Mouse (Mus musculus) ovary, adult 10 weeks (tissue): Measurements from ENCODE around the gene Rmdn2. TPM values are rescaled to one million over a fixed set of nuclear protein-coding genes. Genes with fewer than 3 reads are reported as not detected.

Experiments
- polyA plus RNA-seq: library from polyadenylated mRNA; stranded (reverse); fragments of 350-450 nt; fragmentation: Illumina TruSeq; extraction: RNeasy Lipid Tissue Mini Kit (QIAGEN cat#74804); gene quantifications from one replicate; pipeline ENCODE4 v1.2.3, GENCODE M21; 2014

Gene Rmdn2
- polyA plus RNA-seq, result 251 TPM

DNA sequence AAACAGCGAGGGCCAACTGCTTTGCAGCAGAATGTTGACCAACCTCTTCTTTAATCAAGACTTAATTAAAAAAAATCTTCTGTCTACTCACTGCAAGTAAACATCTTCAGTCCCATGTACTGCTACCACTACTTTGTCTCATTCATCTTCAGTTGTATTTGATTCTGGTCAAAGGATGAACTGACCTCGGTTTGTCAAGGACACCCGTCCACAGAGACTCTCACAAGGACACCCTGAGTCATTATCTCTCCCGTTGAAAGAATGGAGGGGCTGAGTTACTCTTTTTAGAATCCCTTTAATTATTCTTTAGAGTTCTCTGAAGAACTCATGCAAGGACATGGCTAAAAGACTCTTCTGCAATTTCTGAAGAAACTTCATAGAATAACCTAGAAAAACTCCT lies at the start of gene Rmdn2:
Gene Rmdn2, plus strand, starts transcription at position 319 of the 400 bp plus-strand sequence.

DNA sequence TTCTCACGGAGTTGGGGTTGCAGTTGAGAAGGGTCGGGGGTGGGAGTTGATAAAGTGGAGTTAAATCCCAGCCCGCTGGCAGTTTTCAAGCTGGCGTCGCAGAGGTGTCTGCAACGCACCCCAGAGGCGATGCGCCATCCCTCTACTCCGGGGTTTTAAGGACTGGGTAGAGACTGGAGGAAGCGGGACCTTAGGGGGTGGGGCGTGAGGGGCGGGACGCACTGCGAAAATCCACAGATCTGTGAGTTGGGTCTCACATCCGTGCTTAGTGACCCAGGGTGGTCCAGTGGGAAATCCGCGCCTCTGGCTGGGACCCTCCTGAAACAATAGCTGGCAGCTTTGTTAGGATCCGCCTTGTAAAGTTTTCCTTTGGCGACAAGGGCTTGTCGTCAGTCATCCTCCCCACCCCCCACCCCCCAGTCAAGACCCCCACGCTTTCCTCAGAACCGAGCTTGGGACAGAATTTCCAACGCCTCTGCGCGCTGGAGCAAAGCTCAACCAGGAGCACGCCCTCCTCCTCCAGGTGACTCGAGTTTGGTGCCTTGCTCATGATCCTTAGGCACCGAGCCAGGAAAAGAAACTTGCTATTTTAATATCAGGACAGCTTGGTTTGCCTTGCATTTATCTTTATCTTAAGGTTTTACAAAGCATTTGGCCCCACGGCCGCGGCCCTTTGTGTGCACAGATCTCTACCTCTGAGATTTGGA lies 103.4 kb downstream of the Rmdn2 start, which contains the start of gene Cyp1b1:
Gene Cyp1b1, minus strand, starts transcription at position 131 of the 707 bp plus-strand sequence.

Other genes starting within 250 kb of the Rmdn2 start
- 698 TPM for gene Cyp1b1, start 103.2 kb downstream of the Rmdn2 start, polyA plus RNA-seq